Mouse (Mus musculus): ENCODE measurements around the gene Atat1. TPM values are rescaled to one million over a fixed set of nuclear protein-coding genes. Genes with fewer than 3 reads are reported as not detected.

The Atat1 gene
- polyA plus RNA-seq, 1 experiment, result 56.5 TPM

GRCm38 (mm10) chr17:35873774-35874519, 35.9 kb downstream of the Atat1 start:
- DNase-seq (ENCODE audit: low read depth), result no peak

GRCm38 (mm10) chr17:35870884-35871696, 38.8 kb downstream of the Atat1 start:
- DNase-seq (ENCODE audit: low read depth), result no peak

GRCm38 (mm10) chr17:35870151-35870883, 39.6 kb downstream of the Atat1 start:
- no peak for DNase-seq (ENCODE audit: low read depth)

- DNase-seq (ENCODE audit: low read depth), result no peak
Observed at GRCm38 (mm10) chr17:35869346-35870067, 40.4 kb downstream of the Atat1 start.

GRCm38 (mm10) chr17:35868961-35869345, 40.9 kb downstream of the Atat1 start:
- no peak for DNase-seq (ENCODE audit: low read depth)

- no peak for DNase-seq (ENCODE audit: low read depth)
Observed at GRCm38 (mm10) chr17:35868165-35868820, 41.6 kb downstream of the Atat1 start.

- no peak for DNase-seq (ENCODE audit: low read depth)
Observed at GRCm38 (mm10) chr17:35866911-35867890, 42.7 kb downstream of the Atat1 start.

GRCm38 (mm10) chr17:35866281-35866831, 43.5 kb downstream of the Atat1 start:
- no peak for DNase-seq (ENCODE audit: low read depth)

- no peak for DNase-seq (ENCODE audit: low read depth)
Observed at GRCm38 (mm10) chr17:35865481-35866280, 44.2 kb downstream of the Atat1 start, which contains the start of gene Ppp1r18. Gene Ppp1r18 (plus strand): TSS chr17:35865593.

- DNase-seq (ENCODE audit: low read depth), result no peak
Observed at GRCm38 (mm10) chr17:35864832-35865353, 45.0 kb downstream of the Atat1 start.

GRCm38 (mm10) chr17:35861198-35861857, 48.5 kb downstream of the Atat1 start, which contains the start of gene Nrm:
Gene Nrm (plus strand): TSS chr17:35861318.
- no peak for DNase-seq (ENCODE audit: low read depth)

- DNase-seq (ENCODE audit: low read depth), result no peak
Observed at GRCm38 (mm10) chr17:35860831-35861197, 49.1 kb downstream of the Atat1 start.

- no peak for DNase-seq (ENCODE audit: low read depth)
Observed at GRCm38 (mm10) chr17:35859835-35860234, 50.0 kb downstream of the Atat1 start.

GRCm38 (mm10) chr17:35859371-35859770, 50.5 kb downstream of the Atat1 start:
- no peak for DNase-seq (ENCODE audit: low read depth)

GRCm38 (mm10) chr17:35850974-35851373, 58.9 kb downstream of the Atat1 start:
- no peak for DNase-seq (ENCODE audit: low read depth)

- DNase-seq (ENCODE audit: low read depth), result no peak
Observed at GRCm38 (mm10) chr17:35848112-35848511, 61.8 kb downstream of the Atat1 start.
